Mouse (Mus musculus) embryonic facial prominence, embryonic 15.5 days (tissue): ENCODE measurements at regions not wholly inside any gene's neighbourhood (a gene's known extent, or its start where the extent isn't known, plus 50 kb on each side); places are given as distances from the start of the nearest gene placed in this dataset.

Experiments
- ATAC-seq: fragments of 200-750 bp; cut with Nextera tagmentation; 2 replicates; pipeline ENCODE4 v1.8.0; 2017; ENCODE audit warnings: low read depth, moderate TSS enrichment; ENCODE audit not compliant: insufficient number of reproducible peaks, low FRiP score, low TSS enrichment
- H3K27ac ChIP-seq: fragments of 300-500 bp; sonication (generic); replicated peaks from 2 replicates; pipeline ENCODE4 v1.5.1; 2015; ENCODE audit warnings: mild to moderate bottlenecking, inconsistent platforms
- H3K27me3 ChIP-seq: fragments of 300-500 bp; sonication (generic); 2 replicates; pipeline ENCODE4 v1.6.1; 2015; ENCODE audit warnings: inconsistent platforms
- H3K36me3 ChIP-seq: fragments of 300-500 bp; sonication (generic); 2 replicates; pipeline ENCODE4 v1.6.1; 2015; ENCODE audit warnings: mild to moderate bottlenecking, inconsistent platforms
- H3K4me1 ChIP-seq: fragments of 300-500 bp; sonication (generic); 2 replicates; pipeline ENCODE4 v1.6.1; 2015; ENCODE audit warnings: inconsistent platforms
- H3K4me2 ChIP-seq: fragments of 300-500 bp; sonication (generic); replicated peaks from 2 replicates; pipeline ENCODE4 v1.6.1; 2015; ENCODE audit warnings: mild to moderate bottlenecking, inconsistent platforms
- H3K4me3 ChIP-seq: fragments of 300-500 bp; sonication (generic); replicated peaks from 2 replicates; pipeline ENCODE4 v1.5.1; 2015; ENCODE audit warnings: mild to moderate bottlenecking, inconsistent platforms
- H3K9ac ChIP-seq: fragments of 300-500 bp; sonication (generic); 2 replicates; pipeline ENCODE4 v1.6.1; 2015; ENCODE audit warnings: inconsistent platforms
- H3K9me3 ChIP-seq: fragments of 300-500 bp; sonication (generic); replicated peaks from 2 replicates; pipeline ENCODE4 v1.6.1; 2016; ENCODE audit warnings: inconsistent platforms
- WGBS: fragments of 180-500 bp; shearing (Covaris S2); methylation state at CpG from one replicate; pipeline ENCODE4 v1.1.7; 2015; 5-methylcytosine and 5-hydroxymethylcytosine counted together

DNA sequence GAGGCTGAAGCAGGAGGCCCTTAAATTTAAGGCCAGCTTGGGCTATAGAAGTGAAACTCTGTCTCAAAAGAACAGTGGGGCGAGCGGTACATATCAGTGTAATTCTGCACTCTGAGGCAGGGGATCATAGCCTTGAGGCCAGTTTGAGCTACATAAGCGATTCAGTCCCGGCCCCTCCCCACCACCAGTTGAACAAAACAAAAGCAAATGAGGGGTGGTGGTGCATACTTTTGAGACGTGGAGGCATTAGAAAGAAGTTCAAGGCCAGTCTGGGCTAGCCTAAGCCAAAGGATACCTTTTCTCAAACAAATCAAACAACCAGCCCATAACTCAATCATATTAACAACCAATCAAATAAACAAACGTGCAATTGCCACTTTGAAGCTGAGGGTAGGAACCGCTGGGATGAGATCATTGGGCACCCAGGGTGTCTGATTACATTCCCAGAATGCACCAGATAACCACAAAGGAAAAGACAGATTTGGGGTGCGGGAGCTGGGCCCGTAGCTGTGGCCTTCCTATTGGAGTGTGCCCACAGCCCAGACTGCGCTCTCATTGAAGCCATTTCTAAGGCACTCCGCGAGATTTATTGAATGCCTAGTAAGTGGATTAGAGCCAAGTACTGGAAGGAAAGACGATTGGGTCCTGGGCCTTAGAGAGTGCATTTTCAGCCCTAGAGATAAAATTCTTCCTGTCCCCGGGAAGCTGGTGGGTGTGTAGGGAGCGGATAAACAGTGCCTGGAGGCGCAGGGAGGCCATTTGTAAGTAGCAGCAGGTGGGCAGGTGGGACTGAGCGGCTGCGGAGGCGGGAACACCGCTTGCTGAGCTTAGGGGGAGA lies 125.5 kb upstream of the Med13l start:
- Histone ChIP-seq H3K9ac (no peak overlapping the region), H3K9me3 (no peaks in the 10 kb centered on the region), H3K27me3 (0 out of 2 replicates have a peak, but pooled peaks cover 10% of the 10 kb centered on the region), H3K4me3 (no peak overlapping the region), H3K36me3 (no peaks in the 10 kb centered on the region), H3K27ac (peak overlapping the region; percentile 7; the same call in 1 of the 2 replicates), H3K4me2 (0 out of 2 replicates have a peak overlapping the region, but pooled peaks have one; percentile 21), H3K4me1 (peaks cover 24% of the 10 kb centered on the region)
- 26% methylated on average over 20 of the region's 20 CpGs for WGBS
- no peak for ATAC-seq

- H3K4me1 ChIP-seq, result peaks cover 24% of the 10 kb centered on the region
- no peak overlapping the region for H3K4me3 ChIP-seq
- no peak for ATAC-seq
- no peak overlapping the region for H3K9ac ChIP-seq
- no peaks in the 10 kb centered on the region for H3K9me3 ChIP-seq
- 33% methylated on average over 7 of the region's 7 CpGs for WGBS
- H3K27me3 ChIP-seq, result 0 out of 2 replicates have a peak, but pooled peaks cover 10% of the 10 kb centered on the region
- peak overlapping the region; percentile 7; the same call in 1 of the 2 replicates for H3K27ac ChIP-seq
- 0 out of 2 replicates have a peak overlapping the region, but pooled peaks have one; percentile 21 for H3K4me2 ChIP-seq
- H3K36me3 ChIP-seq, result no peaks in the 10 kb centered on the region
Observed at GRCm38 (mm10) chr5:118435556-118435950, 124.9 kb upstream of the Med13l start.

DNA sequence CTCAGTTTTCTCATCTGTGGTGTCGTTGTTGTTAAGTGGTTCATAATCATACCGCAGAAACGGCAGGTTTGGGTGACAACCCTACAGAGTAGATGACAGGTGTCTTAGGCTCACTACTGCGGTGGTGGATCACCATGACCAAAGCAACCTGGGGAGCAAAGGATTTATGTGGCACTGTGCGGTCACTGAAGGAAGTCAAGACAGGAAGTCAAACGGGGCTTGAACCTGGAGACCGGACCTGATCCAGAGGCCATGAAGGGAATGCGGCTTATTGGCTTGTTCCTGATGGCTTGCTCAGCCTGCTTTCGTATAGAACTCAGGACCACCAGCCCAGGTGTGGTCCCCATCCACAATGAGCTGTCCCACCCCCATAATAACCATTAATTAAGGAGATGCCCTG lies 124.4 kb upstream of the Med13l start:
- H3K9ac ChIP-seq, result no peak overlapping the region
- no peak overlapping the region for H3K4me3 ChIP-seq
- H3K4me1 ChIP-seq, result peaks cover 24% of the 10 kb centered on the region
- H3K9me3 ChIP-seq, result no peaks in the 10 kb centered on the region
- H3K27me3 ChIP-seq, result 0 out of 2 replicates have a peak, but pooled peaks cover 10% of the 10 kb centered on the region
- no peak overlapping the region for H3K27ac ChIP-seq
- H3K36me3 ChIP-seq, result no peaks in the 10 kb centered on the region
- no peak overlapping the region for H3K4me2 ChIP-seq
- WGBS, result 28% methylated on average over 9 of the region's 9 CpGs
- ATAC-seq, result no peak

- ATAC-seq, result no peak
- H3K9me3 ChIP-seq, result no peaks in the 10 kb centered on the region
- H3K4me3 ChIP-seq, result no peak overlapping the region
- H3K27me3 ChIP-seq, result 0 out of 2 replicates have a peak, but pooled peaks cover 10% of the 10 kb centered on the region
- H3K4me1 ChIP-seq, result peaks cover 24% of the 10 kb centered on the region
- H3K36me3 ChIP-seq, result no peaks in the 10 kb centered on the region
- no peak overlapping the region for H3K4me2 ChIP-seq
- H3K27ac ChIP-seq, result no peak overlapping the region
- 15% methylated on average over 22 of the region's 22 CpGs for WGBS
- no peak overlapping the region for H3K9ac ChIP-seq
Observed at GRCm38 (mm10) chr5:118436474-118437306, 123.8 kb upstream of the Med13l start.

GRCm38 (mm10) chr5:118437307-118437610 lies 123.2 kb upstream of the Med13l start:
- 17% methylated on average over 7 of the region's 7 CpGs for WGBS
- 0 out of 2 replicates have a peak, but pooled peaks cover 10% of the 10 kb centered on the region for H3K27me3 ChIP-seq
- no peak overlapping the region for H3K4me2 ChIP-seq
- peaks cover 24% of the 10 kb centered on the region for H3K4me1 ChIP-seq
- no peaks in the 10 kb centered on the region for H3K9me3 ChIP-seq
- H3K9ac ChIP-seq, result no peak overlapping the region
- no peak for ATAC-seq
- H3K27ac ChIP-seq, result no peak overlapping the region
- no peak overlapping the region for H3K4me3 ChIP-seq
- no peaks in the 10 kb centered on the region for H3K36me3 ChIP-seq

DNA sequence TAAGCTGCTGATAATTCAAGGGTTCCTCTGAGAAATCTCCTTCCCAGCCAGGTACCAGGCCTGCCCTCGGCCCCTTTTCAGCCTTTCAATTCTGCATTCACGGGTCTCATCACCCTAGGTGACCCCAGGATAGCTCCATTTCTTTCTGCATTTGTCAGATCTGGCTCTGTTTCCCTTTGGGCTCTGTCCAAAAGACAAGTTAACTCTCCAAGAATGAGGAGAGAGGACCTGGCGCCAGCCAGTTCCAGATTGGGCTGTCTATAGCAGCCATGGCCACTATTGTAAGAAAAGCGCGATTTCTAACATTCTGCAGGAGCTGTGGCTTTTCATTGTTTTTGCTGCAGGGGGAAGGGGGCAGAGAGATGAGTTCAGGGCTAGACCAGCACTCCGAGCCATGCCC lies 122.5 kb upstream of the Med13l start:
- H3K9ac ChIP-seq, result no peak overlapping the region
- H3K36me3 ChIP-seq, result no peaks in the 10 kb centered on the region
- no peaks in the 10 kb centered on the region for H3K9me3 ChIP-seq
- peaks cover 24% of the 10 kb centered on the region for H3K4me1 ChIP-seq
- no peak for ATAC-seq
- H3K27me3 ChIP-seq, result 0 out of 2 replicates have a peak, but pooled peaks cover 10% of the 10 kb centered on the region
- H3K4me3 ChIP-seq, result no peak overlapping the region
- H3K27ac ChIP-seq, result no peak overlapping the region
- WGBS, result 38% methylated on average over 6 of the region's 6 CpGs
- H3K4me2 ChIP-seq, result no peak overlapping the region

DNA sequence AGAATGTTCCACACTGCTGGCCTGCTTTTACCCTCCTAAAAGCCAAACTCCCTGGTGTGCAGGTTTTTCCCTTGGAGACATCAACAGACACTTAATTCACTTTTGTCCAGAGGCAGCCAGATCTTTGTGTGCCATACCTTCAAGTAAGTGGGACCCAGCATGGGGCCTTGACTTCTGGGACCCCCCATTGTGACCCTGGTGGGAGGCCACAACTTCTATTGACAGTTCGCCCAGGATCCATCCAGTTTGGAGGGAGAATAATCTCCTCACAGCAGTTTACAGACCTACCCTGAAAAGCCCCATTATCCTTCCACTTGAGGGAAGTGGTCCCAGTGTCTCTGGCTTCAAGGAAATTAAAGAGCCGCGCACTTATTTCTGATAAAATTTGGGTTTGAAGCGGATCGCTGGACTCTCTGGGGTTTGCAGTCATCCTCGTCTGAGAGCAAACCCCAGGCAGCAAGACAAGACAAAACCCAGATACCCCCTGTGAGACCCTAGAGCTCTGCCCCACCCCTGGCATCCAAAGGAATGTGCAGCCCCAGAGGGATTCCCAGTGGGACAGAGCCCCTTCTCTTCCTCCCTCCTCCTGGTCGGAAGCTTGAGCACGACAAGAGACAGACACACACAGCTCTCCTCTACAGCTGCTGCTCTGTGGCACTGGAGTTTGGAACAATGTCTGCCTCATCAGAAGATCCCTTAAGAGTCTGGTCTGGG lies 115.8 kb upstream of the Med13l start:
- Histone ChIP-seq H3K4me2 (no peak overlapping the region), H3K27ac (no peak overlapping the region), H3K9me3 (no peaks in the 10 kb centered on the region), H3K27me3 (no peaks in the 10 kb centered on the region), H3K9ac (no peak overlapping the region), H3K4me1 (peaks cover 18% of the 10 kb centered on the region), H3K4me3 (no peak overlapping the region), H3K36me3 (no peaks in the 10 kb centered on the region)
- no peak for ATAC-seq
- 24% methylated on average over 8 of the region's 8 CpGs for WGBS

GRCm38 (mm10) chr5:118445252-118445987 lies 115.1 kb upstream of the Med13l start:
- H3K4me2 ChIP-seq, result no peak overlapping the region
- no peak overlapping the region for H3K9ac ChIP-seq
- no peak overlapping the region for H3K4me3 ChIP-seq
- peaks cover 18% of the 10 kb centered on the region for H3K4me1 ChIP-seq
- no peaks in the 10 kb centered on the region for H3K27me3 ChIP-seq
- H3K27ac ChIP-seq, result no peak overlapping the region
- no peaks in the 10 kb centered on the region for H3K9me3 ChIP-seq
- 38% methylated on average over 10 of the region's 10 CpGs for WGBS
- no peaks in the 10 kb centered on the region for H3K36me3 ChIP-seq
- ATAC-seq, result no peak

- Histone ChIP-seq H3K9me3 (no peaks in the 10 kb centered on the region), H3K4me1 (peaks cover 18% of the 10 kb centered on the region), H3K27me3 (no peaks in the 10 kb centered on the region), H3K27ac (no peak overlapping the region), H3K4me2 (no peak overlapping the region), H3K9ac (no peak overlapping the region), H3K4me3 (no peak overlapping the region), H3K36me3 (no peaks in the 10 kb centered on the region)
- no peak for ATAC-seq
- 83% methylated on average over 1 of the region's 1 CpGs for WGBS
Observed at GRCm38 (mm10) chr5:118445988-118446280, 114.5 kb upstream of the Med13l start.

DNA sequence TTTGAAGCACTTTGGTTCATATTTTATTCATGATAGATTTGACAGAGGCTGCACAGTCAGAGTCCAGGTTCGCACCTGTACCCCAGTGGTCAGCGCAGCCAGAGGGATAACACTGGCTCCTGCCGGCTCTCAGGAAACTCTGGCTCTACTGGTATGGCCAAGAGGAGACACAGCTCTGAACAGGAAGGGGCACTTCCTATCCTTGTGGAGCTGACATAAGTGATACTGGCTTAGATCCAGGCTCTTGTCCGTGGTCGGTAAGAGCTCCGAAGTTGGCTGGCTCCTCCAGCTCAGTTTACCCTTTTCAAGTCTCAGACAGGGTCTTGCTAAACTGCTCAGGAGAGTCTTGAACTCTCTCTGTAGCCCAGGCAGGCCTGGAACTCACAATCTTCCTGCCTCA lies 113.6 kb upstream of the Med13l start:
- Histone ChIP-seq H3K36me3 (no peaks in the 10 kb centered on the region), H3K9ac (no peak overlapping the region), H3K9me3 (no peaks in the 10 kb centered on the region), H3K4me1 (peaks cover 22% of the 10 kb centered on the region), H3K27ac (peak overlapping the region; percentile 22; the same call in 1 of the 2 replicates), H3K27me3 (no peaks in the 10 kb centered on the region), H3K4me3 (no peak overlapping the region), H3K4me2 (no peak overlapping the region)
- WGBS, result 67% methylated on average over 6 of the region's 6 CpGs
- no peak for ATAC-seq
